Mouse (Mus musculus) urinary bladder, postnatal 14 days (tissue): ENCODE measurements at regions not wholly inside any gene's neighbourhood (a gene's known extent, or its start where the extent isn't known, plus 50 kb on each side); places are given as distances from the start of the nearest gene placed in this dataset.

ENCODE experiments used
- DNase-seq: peaks from one replicate; pipeline ENCODE4 v3.0.0; 2021; ENCODE audit warnings: low spot score

GRCm38 (mm10) chr16:78631797-78632196 is 55.3 kb upstream of the D16Ertd472e start:
- DNase-seq: no peak

- no peak for DNase-seq
These were observed 50.3 kb upstream of the D16Ertd472e start for GRCm38 (mm10) chr16:78626803-78627202.
